Comparison of ENCODE assay signal across 11 mouse cellular contexts in the genomic region with DNA sequence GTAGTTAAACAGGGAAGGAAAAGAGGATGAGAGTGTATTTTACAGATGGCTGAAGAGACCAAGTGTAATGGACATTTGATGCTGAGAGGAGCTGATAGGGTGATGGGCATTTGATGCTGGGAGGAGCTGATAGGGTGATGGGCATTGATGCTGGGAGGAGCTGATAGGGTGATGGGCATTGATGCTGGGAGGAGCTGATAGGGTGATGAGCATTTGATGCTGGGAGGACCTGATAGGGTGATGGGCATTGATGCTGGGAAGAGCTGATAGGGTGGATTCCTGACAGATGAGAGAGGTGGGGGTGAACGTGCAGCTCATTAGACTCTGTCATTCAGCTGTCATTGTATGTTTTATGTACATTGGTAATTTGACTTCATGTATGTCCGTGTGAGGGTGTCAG. TPM values are rescaled to one million over a fixed set of nuclear protein-coding genes. Genes with fewer than 3 reads are reported as not detected.
DNase-seq lines count a peak whose midpoint lies in the region; ATAC-seq and TF ChIP-seq lines count a peak whose summit lies in the region.
"Had no signal": no experiment of that assay in that cellular context is flagged by ENCODE, and none has a peak within 500 bp of the region (broad histone marks: within the 10 kb centered on the region; RNA-seq: fewer than 3 reads in every experiment).

No protein-coding gene starts in this region.

- DNase-seq in midbrain, embryonic 14.5 days, result no peak
- DNase-seq in liver, embryonic 11.5 days (ENCODE audit: low spot score), result no peak
- DNase-seq in thymus, postnatal 4 days, result no peak
- no peak for DNase-seq in cerebellum, adult 2 months
- DNase-seq: kidney, adult 9 months; lung, adult 2 months; thymus, postnatal 14 days had no signal

- H3K36me3 ChIP-seq in midbrain, embryonic 13.5 days, result no peaks in the 10 kb centered on the region
- H3K36me3 ChIP-seq in midbrain, embryonic 14.5 days (ENCODE audit: control insufficient read depth, insufficient read depth, low read length), result no peaks in the 10 kb centered on the region
- H3K36me3 ChIP-seq in erythroblast, embryonic 14.5 days (ENCODE audit: control insufficient read depth), result peaks cover 82% of the 10 kb centered on the region
- H3K36me3 ChIP-seq in liver, embryonic 11.5 days (ENCODE audit: control insufficient read depth, insufficient read depth, low read length), result no peaks in the 10 kb centered on the region
- H3K36me3 ChIP-seq in neural tube, embryonic 15.5 days, result no peaks in the 10 kb centered on the region
- H3K36me3 ChIP-seq: embryonic facial prominence, embryonic 15.5 days had no signal

- H3K9me3 ChIP-seq in midbrain, embryonic 13.5 days, result no peaks in the 10 kb centered on the region
- H3K9me3 ChIP-seq in midbrain, embryonic 14.5 days (ENCODE audit: control insufficient read depth, low read length), result no peaks in the 10 kb centered on the region
- H3K9me3 ChIP-seq in erythroblast, embryonic 14.5 days (ENCODE audit: control insufficient read depth, low read length), result peaks cover 15% of the 10 kb centered on the region
- peaks cover 6% of the 10 kb centered on the region; the same call in 1 of the 2 replicates for H3K9me3 ChIP-seq in liver, embryonic 11.5 days (ENCODE audit: control insufficient read depth, low read length)
- no peaks in the 10 kb centered on the region for H3K9me3 ChIP-seq in neural tube, embryonic 15.5 days (replicated peaks)
- H3K9me3 ChIP-seq: embryonic facial prominence, embryonic 15.5 days had no signal

- no peak overlapping the region for H3K27ac ChIP-seq in midbrain, embryonic 13.5 days
- H3K27ac ChIP-seq in midbrain, embryonic 14.5 days (replicated peaks; ENCODE audit: low read depth, low read length), result no peak overlapping the region; the same call in 1 of the 2 replicates
- peak overlapping the region; percentile 62 for H3K27ac ChIP-seq in liver, embryonic 11.5 days (ENCODE audit: low read depth, low read length)
- H3K27ac ChIP-seq in neural tube, embryonic 15.5 days (replicated peaks), result peak overlapping the region; percentile 35
- H3K27ac ChIP-seq in cerebellum, adult 2 months (ENCODE audit: insufficient read depth, low read length), result no peak overlapping the region
- H3K27ac ChIP-seq: embryonic facial prominence, embryonic 15.5 days had no signal

- no peak overlapping the region for H3K4me3 ChIP-seq in midbrain, embryonic 13.5 days (replicated peaks)
- no peak overlapping the region for H3K4me3 ChIP-seq in midbrain, embryonic 14.5 days (replicated peaks; ENCODE audit: low read depth, low read length)
- peak overlapping the region; percentile 28 for H3K4me3 ChIP-seq in erythroblast, embryonic 14.5 days (replicated peaks)
- H3K4me3 ChIP-seq in liver, embryonic 11.5 days (ENCODE audit: low read depth, low read length), result no peak overlapping the region
- H3K4me3 ChIP-seq in neural tube, embryonic 15.5 days (replicated peaks), result no peak overlapping the region
- no peak overlapping the region for H3K4me3 ChIP-seq in cerebellum, adult 2 months (replicated peaks; ENCODE audit: insufficient read depth, low read depth, low read length)
- H3K4me3 ChIP-seq: embryonic facial prominence, embryonic 15.5 days had no signal

- H3K4me2 ChIP-seq in midbrain, embryonic 13.5 days (replicated peaks), result no peak overlapping the region
- no peak overlapping the region for H3K4me2 ChIP-seq in midbrain, embryonic 14.5 days (ENCODE audit: low read length)
- H3K4me2 ChIP-seq in liver, embryonic 11.5 days, result 0 out of 2 replicates have a peak overlapping the region, but pooled peaks have one; percentile 14
- no peak overlapping the region for H3K4me2 ChIP-seq in neural tube, embryonic 15.5 days
- H3K4me2 ChIP-seq: embryonic facial prominence, embryonic 15.5 days had no signal

- H3K9ac ChIP-seq in midbrain, embryonic 13.5 days (replicated peaks), result no peak overlapping the region
- H3K9ac ChIP-seq in midbrain, embryonic 14.5 days (replicated peaks; ENCODE audit: low read length), result no peak overlapping the region
- peak overlapping the region; percentile 25; the same call in 1 of the 2 replicates for H3K9ac ChIP-seq in liver, embryonic 11.5 days (ENCODE audit: low read depth, low read length)
- no peak overlapping the region for H3K9ac ChIP-seq in neural tube, embryonic 15.5 days (replicated peaks)
- H3K9ac ChIP-seq: embryonic facial prominence, embryonic 15.5 days had no signal

- 0 out of 2 replicates have a peak, but pooled peaks have one; percentile 34 for ATAC-seq in midbrain, embryonic 13.5 days
- no peak for ATAC-seq in midbrain, embryonic 14.5 days (ENCODE audit: low FRiP score, low TSS enrichment)
- ATAC-seq in liver, embryonic 11.5 days (replicated peaks; ENCODE audit: low FRiP score), result peak; percentile 86
- ATAC-seq in neural tube, embryonic 15.5 days (ENCODE audit: low FRiP score), result peak; percentile 63

- no peaks in the 10 kb centered on the region for H3K27me3 ChIP-seq in midbrain, embryonic 13.5 days
- no peaks in the 10 kb centered on the region for H3K27me3 ChIP-seq in midbrain, embryonic 14.5 days (ENCODE audit: control insufficient read depth, insufficient read depth, low read length)
- H3K27me3 ChIP-seq in erythroblast, embryonic 14.5 days (ENCODE audit: control insufficient read depth), result no peaks in the 10 kb centered on the region; the same call in 1 of the 2 replicates
- H3K27me3 ChIP-seq in liver, embryonic 11.5 days (replicated peaks; ENCODE audit: control insufficient read depth, insufficient read depth, low read length), result no peaks in the 10 kb centered on the region
- H3K27me3 ChIP-seq in neural tube, embryonic 15.5 days (replicated peaks), result no peaks in the 10 kb centered on the region
- H3K27me3 ChIP-seq in cerebellum, adult 2 months (ENCODE audit: control insufficient read depth, insufficient read depth, low read length), result no peaks in the 10 kb centered on the region
- H3K27me3 ChIP-seq: embryonic facial prominence, embryonic 15.5 days had no signal

- no peak for TF ChIP-seq POLR2A in cerebellum, adult 2 months (IDR thresholded peaks at IDR 0.05; ENCODE audit: borderline replicate concordance, insufficient read depth, low read length)

- no peak for TF ChIP-seq CTCF in cerebellum, adult 2 months (IDR thresholded peaks at IDR 0.05; ENCODE audit: borderline replicate concordance, insufficient read depth, low read depth, low read length)

- 66% methylated on average over 2 of the region's 2 CpGs for WGBS in midbrain, embryonic 13.5 days
- 60% methylated on average over 2 of the region's 2 CpGs for WGBS in midbrain, embryonic 14.5 days
- 60% methylated on average over 2 of the region's 2 CpGs for WGBS in liver, embryonic 11.5 days
- 45% methylated on average over 2 of the region's 2 CpGs for WGBS in neural tube, embryonic 15.5 days
- WGBS in cerebellum, adult 2 months, result 39% methylated on average over 2 of the region's 2 CpGs

- peaks cover 6% of the 10 kb centered on the region; the same call in 1 of the 2 replicates for H3K4me1 ChIP-seq in midbrain, embryonic 13.5 days (replicated peaks)
- H3K4me1 ChIP-seq in midbrain, embryonic 14.5 days (ENCODE audit: control insufficient read depth, insufficient read depth, low read length), result no peaks in the 10 kb centered on the region
- H3K4me1 ChIP-seq in erythroblast, embryonic 14.5 days (ENCODE audit: control insufficient read depth), result peaks cover 97% of the 10 kb centered on the region
- H3K4me1 ChIP-seq in liver, embryonic 11.5 days (replicated peaks; ENCODE audit: control insufficient read depth, insufficient read depth, low read length), result peaks cover 15% of the 10 kb centered on the region
- peaks cover 26% of the 10 kb centered on the region for H3K4me1 ChIP-seq in neural tube, embryonic 15.5 days
- H3K4me1 ChIP-seq in cerebellum, adult 2 months (ENCODE audit: control insufficient read depth, insufficient read depth, low read length), result no peaks in the 10 kb centered on the region
- H3K4me1 ChIP-seq: embryonic facial prominence, embryonic 15.5 days had no signal

RNA-seq across cellular contexts. Expression of a gene that starts 47.5 kb away (rescaled TPM):
- polyA plus RNA-seq in midbrain, embryonic 13.5 days (2015; fragmentation: Nextera tagmentation; extraction: Ambion mirVana), result 921 and 994 TPM in 2 replicates
- polyA plus RNA-seq in midbrain, embryonic 14.5 days (2014; fragmentation: Nextera tagmentation; extraction: Ambion mirVana), result 1,113 and 1,163 TPM in 2 replicates
- polyA plus RNA-seq in erythroblast, embryonic 14.5 days (2012), result 286 and 348 TPM in 2 replicates
- polyA plus RNA-seq in liver, embryonic 11.5 days (2014; fragmentation: Nextera tagmentation; extraction: Ambion mirVana), result 420 and 459 TPM in 2 replicates
- 638 and 740 TPM in 2 replicates for polyA plus RNA-seq in neural tube, embryonic 15.5 days (2015; fragmentation: Nextera tagmentation; extraction: Ambion mirVana)
- polyA plus RNA-seq in cerebellum, adult 2 months (2012; rRNA removed), result 26.4 and 39.5 TPM in 2 replicates

Comparison
In these comparisons a context has a peak if more than half of its experiments do, and no peak if none do; other contexts are left out.
1. H3K27ac ChIP-seq: peak in liver, embryonic 11.5 days (single experiment) and neural tube, embryonic 15.5 days (single experiment); none in midbrain, embryonic 13.5 days (single experiment), midbrain, embryonic 14.5 days (single experiment) and cerebellum, adult 2 months (single experiment).